Mouse (Mus musculus) limb, embryonic 13.5 days (tissue): ENCODE measurements at regions not wholly inside any gene's neighbourhood (a gene's known extent, or its start where the extent isn't known, plus 50 kb on each side); places are given as distances from the start of the nearest gene placed in this dataset.

ENCODE experiments used
- ATAC-seq: fragments of 200-750 bp; cut with Nextera tagmentation; 2 replicates; pipeline ENCODE4 v1.8.0; 2017; ENCODE audit warnings: low read depth, moderate number of reproducible peaks, moderate TSS enrichment; ENCODE audit not compliant: low FRiP score
- H3K27ac ChIP-seq: fragments of 300-500 bp; sonication (generic); 2 replicates; pipeline ENCODE4 v1.5.1; 2015; ENCODE audit warnings: inconsistent platforms, mild to moderate bottlenecking, moderate library complexity
- H3K27me3 ChIP-seq: fragments of 300-500 bp; sonication (generic); 2 replicates; pipeline ENCODE4 v1.6.1; 2015; ENCODE audit warnings: mild to moderate bottlenecking, inconsistent platforms
- H3K36me3 ChIP-seq: fragments of 300-500 bp; sonication (generic); 2 replicates; pipeline ENCODE4 v1.6.1; 2015; ENCODE audit warnings: inconsistent platforms, mild to moderate bottlenecking, moderate library complexity
- H3K4me1 ChIP-seq: fragments of 300-500 bp; sonication (generic); 2 replicates; pipeline ENCODE4 v1.6.1; 2015; ENCODE audit warnings: inconsistent platforms
- H3K4me2 ChIP-seq: fragments of 300-500 bp; sonication (generic); replicated peaks from 2 replicates; pipeline ENCODE4 v1.6.1; 2015; ENCODE audit warnings: inconsistent platforms, mild to moderate bottlenecking, moderate library complexity
- H3K4me3 ChIP-seq: fragments of 300-500 bp; sonication (generic); 2 replicates; pipeline ENCODE4 v1.5.1; 2015; ENCODE audit warnings: moderate library complexity, mild to moderate bottlenecking, inconsistent platforms
- H3K9ac ChIP-seq: fragments of 300-500 bp; sonication (generic); 2 replicates; pipeline ENCODE4 v1.6.1; 2015; ENCODE audit warnings: mild to moderate bottlenecking, inconsistent platforms
- H3K9me3 ChIP-seq: fragments of 300-500 bp; sonication (generic); 2 replicates; pipeline ENCODE4 v1.6.1; 2016; ENCODE audit warnings: inconsistent platforms
- WGBS: fragments of 180-500 bp; shearing (Covaris S2); methylation state at CpG from one replicate; pipeline ENCODE4 v1.1.7; 2015; 5-methylcytosine and 5-hydroxymethylcytosine counted together

GRCm38 (mm10) chr9:67610696-67611095 lies 51.2 kb upstream of the Tln2 start:
- Histone ChIP-seq H3K27me3 (no peaks in the 10 kb centered on the region), H3K4me1 (peaks cover 34% of the 10 kb centered on the region)
- no peak for ATAC-seq

GRCm38 (mm10) chr9:67611676-67612075 lies 52.2 kb upstream of the Tln2 start:
- H3K27me3 ChIP-seq: no peaks in the 10 kb centered on the region
- no peak for ATAC-seq
- 77% methylated on average over 6 of the region's 6 CpGs for WGBS
- no peaks in the 10 kb centered on the region for H3K9me3 ChIP-seq
- H3K4me2 ChIP-seq: no peak overlapping the region
- no peak overlapping the region for H3K27ac ChIP-seq
- H3K4me3 ChIP-seq: no peak overlapping the region
- H3K9ac ChIP-seq: no peak overlapping the region
- no peaks in the 10 kb centered on the region for H3K36me3 ChIP-seq
- H3K4me1 ChIP-seq: peaks cover 32% of the 10 kb centered on the region

More at GRCm38 (mm10) chr9:67610696-67611095, 51.2 kb upstream of the Tln2 start:
- Histone ChIP-seq H3K27ac (no peak overlapping the region), H3K9ac (no peak overlapping the region), H3K9me3 (no peaks in the 10 kb centered on the region), H3K4me3 (no peak overlapping the region), H3K4me2 (no peak overlapping the region), H3K36me3 (no peaks in the 10 kb centered on the region)
- WGBS: 92% methylated on average over 6 of the region's 6 CpGs

GRCm38 (mm10) chr9:67612101-67612500 lies 52.6 kb upstream of the Tln2 start:
- Histone ChIP-seq H3K4me1 (peaks cover 36% of the 10 kb centered on the region), H3K4me2 (no peak overlapping the region), H3K4me3 (no peak overlapping the region), H3K36me3 (no peaks in the 10 kb centered on the region), H3K9me3 (no peaks in the 10 kb centered on the region), H3K27me3 (no peaks in the 10 kb centered on the region), H3K27ac (no peak overlapping the region), H3K9ac (no peak overlapping the region)
- 86% methylated on average over 2 of the region's 2 CpGs for WGBS
- no peak for ATAC-seq

GRCm38 (mm10) chr9:67614068-67614727 lies 54.7 kb upstream of the Tln2 start:
- no peaks in the 10 kb centered on the region for H3K27me3 ChIP-seq
- H3K27ac ChIP-seq: no peak overlapping the region
- no peak for ATAC-seq
- no peaks in the 10 kb centered on the region for H3K9me3 ChIP-seq
- H3K4me3 ChIP-seq: no peak overlapping the region
- WGBS: 32% methylated on average over 2 of the region's 2 CpGs
- H3K4me2 ChIP-seq: no peak overlapping the region
- H3K4me1 ChIP-seq: peaks cover 41% of the 10 kb centered on the region
- H3K9ac ChIP-seq: no peak overlapping the region
- H3K36me3 ChIP-seq: no peaks in the 10 kb centered on the region

- H3K4me2 ChIP-seq: no peak overlapping the region
- 90% methylated on average over 2 of the region's 2 CpGs for WGBS
- H3K27ac ChIP-seq: no peak overlapping the region
- no peaks in the 10 kb centered on the region for H3K9me3 ChIP-seq
- no peaks in the 10 kb centered on the region for H3K36me3 ChIP-seq
- H3K27me3 ChIP-seq: no peaks in the 10 kb centered on the region
- H3K4me3 ChIP-seq: no peak overlapping the region
- 0 out of 2 replicates have a peak overlapping the region, but pooled peaks have one; percentile 8 for H3K9ac ChIP-seq
- peaks cover 50% of the 10 kb centered on the region for H3K4me1 ChIP-seq
- no peak for ATAC-seq
Observed at GRCm38 (mm10) chr9:67616207-67616606, 56.7 kb upstream of the Tln2 start.

- peak; percentile 62; the same call in 1 of the 2 replicates for ATAC-seq
- 0 out of 2 replicates have a peak overlapping the region, but pooled peaks have one; percentile 39 for H3K9ac ChIP-seq
- H3K27me3 ChIP-seq: no peaks in the 10 kb centered on the region
- no peaks in the 10 kb centered on the region for H3K36me3 ChIP-seq
- H3K4me3 ChIP-seq: no peak overlapping the region
- H3K27ac ChIP-seq: peak overlapping the region; percentile 39
- no peaks in the 10 kb centered on the region for H3K9me3 ChIP-seq
- 22% methylated on average over 14 of the region's 14 CpGs for WGBS
- H3K4me2 ChIP-seq: peak overlapping the region; percentile 31
- peaks cover 48% of the 10 kb centered on the region for H3K4me1 ChIP-seq
Observed at GRCm38 (mm10) chr9:67617341-67618217, 58.1 kb upstream of the Tln2 start.

GRCm38 (mm10) chr9:67620945-67621344 lies 61.4 kb upstream of the Tln2 start:
- Histone ChIP-seq H3K4me1 (peaks cover 43% of the 10 kb centered on the region), H3K9ac (no peak overlapping the region; the same call in 1 of the 2 replicates), H3K27ac (peak overlapping the region; percentile 48; the same call in 1 of the 2 replicates), H3K27me3 (no peaks in the 10 kb centered on the region), H3K9me3 (no peaks in the 10 kb centered on the region), H3K4me3 (no peak overlapping the region), H3K36me3 (no peaks in the 10 kb centered on the region), H3K4me2 (peak overlapping the region; percentile 9; the same call in 1 of the 2 replicates)
- ATAC-seq: no peak
- WGBS: 15% methylated on average over 3 of the region's 3 CpGs

GRCm38 (mm10) chr9:67627196-67627595 lies 67.7 kb upstream of the Tln2 start:
- H3K9me3 ChIP-seq: no peaks in the 10 kb centered on the region
- H3K4me2 ChIP-seq: no peak overlapping the region
- no peak for ATAC-seq
- peaks cover 13% of the 10 kb centered on the region for H3K27me3 ChIP-seq
- H3K9ac ChIP-seq: no peak overlapping the region
- no peak overlapping the region for H3K4me3 ChIP-seq
- 73% methylated on average over 2 of the region's 2 CpGs for WGBS
- peaks cover 35% of the 10 kb centered on the region for H3K4me1 ChIP-seq
- H3K36me3 ChIP-seq: no peaks in the 10 kb centered on the region
- H3K27ac ChIP-seq: no peak overlapping the region

GRCm38 (mm10) chr9:67629624-67630023 lies 70.1 kb upstream of the Tln2 start:
- peaks cover 43% of the 10 kb centered on the region for H3K4me1 ChIP-seq
- H3K9me3 ChIP-seq: no peaks in the 10 kb centered on the region
- no peak overlapping the region for H3K27ac ChIP-seq
- peaks cover 13% of the 10 kb centered on the region for H3K27me3 ChIP-seq
- no peak for ATAC-seq
- H3K36me3 ChIP-seq: no peaks in the 10 kb centered on the region
- no peak overlapping the region for H3K4me3 ChIP-seq
- WGBS: 18% methylated on average over 6 of the region's 6 CpGs
- peak overlapping the region; percentile 28; the same call in 1 of the 2 replicates for H3K4me2 ChIP-seq
- no peak overlapping the region for H3K9ac ChIP-seq

GRCm38 (mm10) chr9:67630173-67630572 lies 70.7 kb upstream of the Tln2 start:
- H3K4me2 ChIP-seq: no peak overlapping the region
- H3K27me3 ChIP-seq: peaks cover 13% of the 10 kb centered on the region
- WGBS: 26% methylated on average over 3 of the region's 3 CpGs
- H3K4me3 ChIP-seq: no peak overlapping the region
- no peaks in the 10 kb centered on the region for H3K9me3 ChIP-seq
- no peak overlapping the region for H3K9ac ChIP-seq
- H3K27ac ChIP-seq: no peak overlapping the region
- peaks cover 43% of the 10 kb centered on the region for H3K4me1 ChIP-seq
- ATAC-seq: no peak
- no peaks in the 10 kb centered on the region for H3K36me3 ChIP-seq

GRCm38 (mm10) chr9:67631741-67632243 lies 72.3 kb upstream of the Tln2 start:
- Histone ChIP-seq H3K27ac (no peak overlapping the region), H3K4me1 (peaks cover 38% of the 10 kb centered on the region), H3K9ac (peak overlapping the region; percentile 83; the same call in 1 of the 2 replicates), H3K4me3 (peak overlapping the region; percentile 82), H3K4me2 (peak overlapping the region; percentile 98), H3K9me3 (no peaks in the 10 kb centered on the region), H3K27me3 (peaks cover 13% of the 10 kb centered on the region), H3K36me3 (no peaks in the 10 kb centered on the region)
- WGBS: 4% methylated on average over 6 of the region's 6 CpGs
- ATAC-seq: no peak

GRCm38 (mm10) chr9:67632521-67633025 lies 73.1 kb upstream of the Tln2 start:
- under 1% methylated on average over 39 of the region's 40 CpGs for WGBS
- no peaks in the 10 kb centered on the region for H3K36me3 ChIP-seq

More at GRCm38 (mm10) chr9:67632521-67633025, 73.1 kb upstream of the Tln2 start:
- Histone ChIP-seq H3K27me3 (peaks cover 13% of the 10 kb centered on the region), H3K9ac (peak overlapping the region; percentile 83), H3K9me3 (no peaks in the 10 kb centered on the region), H3K4me2 (peak overlapping the region; percentile 98), H3K4me3 (peak overlapping the region; percentile 82), H3K27ac (peak overlapping the region; percentile 22; the same call in 1 of the 2 replicates), H3K4me1 (peaks cover 38% of the 10 kb centered on the region)
- peak; percentile 63 for ATAC-seq
